Mouse (Mus musculus) heart, postnatal 10 days (tissue): ENCODE data around the gene Siva1. TPM values are rescaled to one million over a fixed set of nuclear protein-coding genes. Genes with fewer than 3 reads are reported as not detected.
A peak's percentile ranks its signal among the peaks of the same experiment; 100 is the strongest.

Experiments
- DNase-seq, 2 experiments: peaks; one replicate each; pipeline ENCODE4 v3.0.0; 2021
- intact Hi-C: fragments of 180-260 bp; cut with DNase I; formaldehyde crosslinking; loops from one replicate; pipeline ENCODE4 v1.15.1; 2025
- total RNA-seq, 2 experiments: library from RNA; stranded (reverse); gene quantifications; 2 replicates each; pipeline ENCODE4 v1.2.3; 2021

The Siva1 gene
- total RNA-seq, 2 experiments from 2014 or later: 26.4 to 31.4 TPM

DNA sequence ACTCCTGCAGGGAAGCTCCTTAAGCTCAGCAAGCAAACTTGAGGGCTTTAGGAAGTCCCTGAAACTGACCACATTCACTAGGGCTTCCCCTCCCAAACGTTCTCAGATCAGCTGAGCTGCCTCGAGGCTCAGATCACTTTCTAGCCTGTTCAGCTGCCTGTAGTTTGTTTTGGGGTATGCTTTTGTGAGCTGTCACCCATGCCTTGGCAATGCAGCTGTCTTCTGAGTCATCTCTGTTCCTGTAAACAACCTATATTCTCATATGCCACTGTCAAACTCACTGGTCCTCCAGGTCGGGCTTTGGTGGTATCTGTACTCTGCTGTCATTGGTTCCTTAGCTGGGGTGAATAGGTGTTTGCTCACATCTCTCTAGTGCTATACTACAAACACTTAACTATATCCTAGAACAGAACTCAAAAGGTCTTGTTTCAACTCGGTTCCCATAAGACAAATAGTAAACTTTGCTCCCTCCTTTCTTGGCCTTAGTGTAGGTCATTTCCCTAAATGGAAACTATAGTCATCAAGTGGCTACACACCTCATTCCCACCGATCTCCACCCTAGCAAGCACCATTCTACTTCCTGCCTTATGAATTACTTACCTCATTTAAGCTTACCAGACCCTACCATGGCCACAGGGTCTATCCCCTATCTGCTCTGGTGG, 7.4 kb downstream of the Siva1 start:
- intact Hi-C loops: no loop called here
- no peak for DNase-seq

- intact Hi-C loops: loop anchor here (1.0 kb wide), 2 partner anchors 21 to 54 kb away; partner anchors contain the start of gene Akt1
- DNase-seq: peak; percentile 92 to 95
Observed at GRCm38 (mm10) chr12:112653157-112653824, 8.8 kb downstream of the Siva1 start.

GRCm38 (mm10) chr12:112654076-112654475, 9.6 kb downstream of the Siva1 start:
- intact Hi-C loops: no loop called here
- no peak for DNase-seq

DNA sequence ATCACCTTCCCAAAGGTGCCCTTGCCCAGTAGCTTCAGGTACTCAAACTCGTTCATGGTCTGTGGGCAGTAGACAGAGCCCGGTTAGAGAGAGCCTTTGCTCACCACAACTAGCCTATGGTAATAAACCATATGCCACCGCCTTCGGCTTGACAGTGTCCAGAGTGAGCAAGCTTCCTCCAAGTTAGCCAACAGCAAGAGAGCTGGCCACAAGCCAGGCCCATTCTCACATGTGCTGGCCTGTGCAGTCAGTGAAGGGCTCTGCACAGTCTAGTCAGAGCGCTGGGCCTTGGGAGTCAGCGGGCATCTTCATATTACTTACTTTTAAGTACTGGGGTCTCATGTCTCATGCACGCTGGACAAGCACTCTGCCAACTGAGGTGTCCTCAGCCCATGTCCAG, 14.1 kb downstream of the Siva1 start:
- intact Hi-C loops: no loop called here
- DNase-seq: no peak

GRCm38 (mm10) chr12:112659109-112659508, 14.6 kb downstream of the Siva1 start:
- intact Hi-C loops: no loop called here
- DNase-seq: peak; percentile 74 to 89

GRCm38 (mm10) chr12:112660576-112661326, 16.3 kb downstream of the Siva1 start:
- intact Hi-C loops: no loop called here
- no peak for DNase-seq

DNA sequence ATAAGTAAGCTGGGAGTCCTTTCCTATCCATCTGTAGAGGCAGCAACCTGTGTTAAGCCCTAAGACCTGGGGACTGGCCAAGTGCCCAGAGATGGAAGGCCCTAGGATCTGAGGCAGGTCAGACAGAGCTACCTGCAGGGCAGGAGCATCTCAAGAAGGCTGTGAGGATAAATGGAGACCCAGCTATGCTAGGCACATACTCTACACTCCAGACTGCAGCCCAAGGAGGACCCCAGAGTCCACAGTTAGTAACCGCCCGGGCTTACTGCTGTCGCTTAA, 16.8 kb downstream of the Siva1 start:
- DNase-seq: no peak
- intact Hi-C loops: no loop called here

DNA sequence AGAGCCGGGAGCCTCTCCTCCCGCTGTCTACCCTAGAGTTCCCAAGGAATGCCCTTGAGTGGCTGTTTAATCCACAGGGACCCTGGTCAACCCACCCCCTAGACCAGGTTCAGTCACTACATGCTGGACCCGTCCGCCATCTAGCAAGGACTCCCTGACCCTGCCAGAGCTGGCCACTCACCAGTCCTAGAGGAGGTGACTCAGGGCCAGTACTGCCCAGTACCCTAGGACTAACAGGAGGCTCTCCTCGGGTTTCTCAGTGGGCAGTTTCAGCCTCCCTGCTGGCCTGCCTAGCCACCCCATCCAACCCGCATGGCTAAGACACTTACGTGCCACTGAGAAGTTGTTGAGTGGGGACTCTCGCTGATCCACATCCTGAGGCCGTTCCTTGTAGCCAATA, 17.4 kb downstream of the Siva1 start:
- no peak for DNase-seq
- intact Hi-C loops: no loop called here

GRCm38 (mm10) chr12:112663303-112663702, 18.8 kb downstream of the Siva1 start:
- DNase-seq: no peak
- intact Hi-C loops: no loop called here

GRCm38 (mm10) chr12:112663716-112664115, 19.2 kb downstream of the Siva1 start:
- intact Hi-C loops: no loop called here
- DNase-seq: no peak

DNA sequence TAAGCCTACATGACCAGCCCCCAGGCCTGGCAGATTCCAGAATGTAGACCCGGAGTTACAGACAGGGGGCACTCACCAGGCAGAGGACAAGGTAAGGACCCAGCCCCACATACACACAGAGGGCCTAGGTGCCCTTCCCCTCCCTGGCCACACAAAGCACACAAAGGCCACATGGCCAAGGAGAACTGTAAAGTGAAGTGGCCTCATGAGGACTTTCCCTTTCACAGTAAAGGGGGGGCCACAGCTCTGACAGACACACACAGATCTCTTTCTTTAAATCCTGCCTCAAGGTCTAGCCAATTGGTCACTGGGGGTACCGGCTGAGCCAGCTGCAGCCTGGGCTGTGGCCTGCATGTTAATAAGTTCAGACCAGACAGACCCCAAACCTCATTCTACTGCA, 19.6 kb downstream of the Siva1 start:
- intact Hi-C loops: no loop called here
- DNase-seq: no peak

- intact Hi-C loops: no loop called here
- DNase-seq: no peak
Observed at GRCm38 (mm10) chr12:112664656-112665055, 20.2 kb downstream of the Siva1 start.

DNA sequence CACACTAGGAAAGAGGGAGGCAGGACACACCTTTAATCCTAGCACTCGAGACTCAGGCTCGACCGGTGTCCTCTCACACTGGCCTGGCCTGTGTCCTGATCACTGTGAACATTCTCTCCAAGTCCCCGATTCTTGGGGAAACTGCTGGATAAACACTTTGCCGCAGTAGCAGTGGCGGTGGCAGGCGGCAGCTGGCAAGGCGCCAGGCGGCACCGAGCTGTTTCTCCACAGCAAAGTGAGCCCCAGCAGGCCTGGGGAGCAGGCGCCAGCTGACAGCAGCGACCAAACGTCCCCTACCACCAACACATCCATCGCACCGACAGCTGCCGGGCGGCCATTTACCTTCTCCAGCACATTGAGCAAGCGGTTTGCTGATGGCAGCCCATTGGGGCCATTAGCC, 21.0 kb downstream of the Siva1 start:
- DNase-seq: peak; percentile 60 to 70
- intact Hi-C loops: no loop called here

- intact Hi-C loops: no loop called here
- peak in 1 of 2 experiments; percentile 50 for DNase-seq
Observed at GRCm38 (mm10) chr12:112665881-112666544, 21.5 kb downstream of the Siva1 start.

DNA sequence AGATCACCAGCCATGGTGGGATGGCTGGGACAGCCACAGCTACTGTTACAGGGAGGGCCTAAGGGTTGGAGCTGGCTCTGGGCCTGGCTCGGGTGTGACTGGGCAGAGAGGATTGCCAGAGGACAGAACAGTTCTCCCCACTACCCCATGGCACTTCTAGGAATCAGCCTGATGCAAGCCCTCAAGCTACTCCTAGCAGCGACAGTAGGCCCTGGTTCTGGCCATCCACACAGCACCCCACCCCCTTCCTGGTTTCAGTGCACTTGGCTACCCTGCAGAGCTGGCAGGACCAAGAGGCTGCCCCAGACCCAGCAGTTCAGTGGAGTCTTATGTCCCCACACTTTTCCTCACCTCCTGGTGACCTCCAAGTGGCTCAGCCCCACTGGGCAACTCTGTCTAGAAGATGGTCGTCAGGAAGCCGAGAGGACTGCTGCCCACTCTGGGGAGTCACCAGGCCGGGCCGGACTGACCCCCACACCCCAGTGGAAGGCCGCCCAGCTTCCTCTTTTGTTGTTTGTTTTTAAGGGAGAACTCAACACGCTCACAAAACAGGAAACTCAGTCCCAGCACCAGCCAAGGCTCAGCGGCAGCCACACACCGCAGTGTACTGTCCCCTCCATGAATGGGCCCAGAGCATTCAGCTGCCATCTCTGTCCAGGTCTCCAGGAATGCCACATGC, 23.3 kb downstream of the Siva1 start:
- peak; percentile 65 to 82 for DNase-seq
- intact Hi-C loops: no loop called here

DNA sequence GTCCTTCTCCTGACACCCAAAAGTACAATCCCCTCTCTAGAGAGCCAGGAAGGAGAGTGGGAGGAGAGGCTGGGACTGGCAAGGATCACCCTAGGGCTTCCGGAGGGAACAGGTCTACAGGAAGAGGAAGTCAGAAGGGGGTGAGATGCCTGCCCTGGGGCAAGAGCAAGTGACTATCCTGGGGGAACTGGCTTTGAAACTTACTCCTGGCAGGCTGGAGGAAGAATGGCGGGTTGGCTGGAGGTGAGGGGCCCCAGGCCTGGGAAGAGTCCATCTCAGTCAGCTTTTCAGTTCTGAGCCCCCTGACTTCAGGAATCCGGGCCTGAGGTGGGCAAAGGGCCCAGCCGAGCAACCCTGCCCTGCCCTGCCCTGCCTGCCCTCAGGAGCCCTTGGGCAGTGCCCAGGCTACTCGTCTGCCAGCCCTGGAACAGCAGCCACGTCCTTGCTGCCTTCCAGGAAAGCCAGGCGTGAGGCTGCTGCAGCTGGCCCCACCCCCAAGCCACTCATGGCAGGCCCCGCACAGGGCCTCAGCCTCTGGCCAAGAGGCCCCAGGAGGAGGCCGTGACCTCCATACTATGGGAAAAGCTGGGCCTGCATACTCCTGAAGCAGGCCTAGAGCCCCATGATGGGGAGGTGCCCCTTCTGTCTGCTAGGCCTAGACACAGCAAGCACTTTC, 26.4 kb downstream of the Siva1 start:
- DNase-seq: peak; percentile 85 to 90
- intact Hi-C loops: no loop called here

DNA sequence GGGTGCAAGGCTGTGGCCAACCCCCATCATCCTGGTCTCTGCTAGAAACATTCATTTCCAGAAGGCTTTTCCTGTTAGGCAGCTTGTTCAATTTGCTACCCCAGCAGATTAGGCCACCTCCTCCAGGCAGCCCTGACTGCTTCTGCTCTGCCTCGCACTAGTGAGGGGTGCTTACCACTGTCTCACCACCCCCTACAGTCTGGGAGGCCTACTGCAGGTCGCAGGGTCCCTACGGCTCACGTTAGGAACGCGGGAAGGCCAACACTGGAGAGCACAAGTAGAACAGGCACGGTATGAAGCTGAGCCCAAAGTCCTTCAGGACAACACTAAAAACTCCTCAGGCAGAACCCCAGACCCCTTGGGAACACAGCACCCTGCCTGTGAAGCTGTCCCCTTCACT, 27.4 kb downstream of the Siva1 start:
- intact Hi-C loops: no loop called here

GRCm38 (mm10) chr12:112672744-112673575, 28.5 kb downstream of the Siva1 start:
- peak; percentile 78 to 83 for DNase-seq

More for the DNA sequence above, 27.4 kb downstream of the Siva1 start:
- DNase-seq: peak in 1 of 2 experiments; percentile 53

GRCm38 (mm10) chr12:112673576-112674091, 29.2 kb downstream of the Siva1 start:
- DNase-seq: peak; percentile 60 to 72
- intact Hi-C loops: loop anchor here (1.0 kb wide), 1 partner anchor 20 kb away; no protein-coding TSS in a partner anchor

More at GRCm38 (mm10) chr12:112672744-112673575, 28.5 kb downstream of the Siva1 start:
- intact Hi-C loops: no loop called here
